9 mouse cellular contexts compared by ENCODE assay signal in the genomic region with DNA sequence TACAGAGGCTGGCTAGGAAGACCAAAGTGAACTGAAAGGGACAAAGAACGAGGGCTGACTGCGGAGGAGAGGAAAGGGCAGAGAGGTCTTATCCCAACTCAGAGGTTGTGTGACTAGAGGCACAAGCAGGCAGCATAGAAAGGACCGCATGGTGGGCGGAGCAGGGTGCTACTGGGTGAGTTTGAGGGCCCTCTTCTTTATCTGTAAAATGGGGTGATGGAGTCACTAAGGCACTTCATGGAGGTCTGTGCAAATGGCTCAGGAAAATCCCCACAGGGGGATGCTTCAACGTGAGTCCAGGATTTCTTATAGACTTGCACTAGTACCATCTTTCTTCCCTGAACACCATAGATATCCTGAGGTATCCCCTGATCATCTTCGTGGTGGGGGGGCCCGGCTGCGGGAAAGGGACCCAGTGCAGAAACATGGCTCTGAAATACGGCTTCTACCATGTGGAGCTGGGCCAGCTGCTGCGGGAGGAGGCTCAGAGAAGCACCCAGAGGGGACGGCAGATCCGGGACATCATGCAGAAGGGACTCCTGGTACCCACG. TPM values are rescaled to one million over a fixed set of nuclear protein-coding genes. Genes with fewer than 3 reads are reported as not detected.
DNase-seq lines count a peak whose midpoint lies in the region; ATAC-seq and TF ChIP-seq lines count a peak whose summit lies in the region.
"Had no signal": no experiment of that assay in that cellular context is flagged by ENCODE, and none has a peak within 500 bp of the region (broad histone marks: within the 10 kb centered on the region; RNA-seq: fewer than 3 reads in every experiment).

No protein-coding gene starts in this region.

- no peaks in the 10 kb centered on the region for H3K9me3 ChIP-seq in heart, postnatal 0 days (replicated peaks; ENCODE audit: control insufficient read depth, low read length)
- H3K9me3 ChIP-seq in hindbrain, embryonic 10.5 days, result no peaks in the 10 kb centered on the region
- H3K9me3 ChIP-seq in midbrain, embryonic 10.5 days (replicated peaks), result no peaks in the 10 kb centered on the region

- no peak for TF ChIP-seq CTCF in heart, postnatal 0 days (IDR thresholded peaks at IDR 0.05; ENCODE audit: low read depth)
- no peak for TF ChIP-seq CTCF in bone marrow macrophage, adult 2 months (IDR thresholded peaks at IDR 0.05; ENCODE audit: low read depth, low read length)

- H3K27ac ChIP-seq in heart, postnatal 0 days (ENCODE audit: low read depth), result peak overlapping the region; percentile 85; the same call in 1 of the 2 replicates
- no peak overlapping the region for H3K27ac ChIP-seq in bone marrow macrophage, adult 2 months (ENCODE audit: insufficient read depth, low read depth, low read length)
- peak overlapping the region; percentile 97 for H3K27ac ChIP-seq in hindbrain, embryonic 10.5 days
- H3K27ac ChIP-seq in midbrain, embryonic 10.5 days (replicated peaks), result peak overlapping the region; percentile 93

- H3K9ac ChIP-seq in heart, postnatal 0 days (replicated peaks; ENCODE audit: low read depth, low read length), result no peak overlapping the region

- peaks cover 12% of the 10 kb centered on the region for H3K36me3 ChIP-seq in heart, postnatal 0 days (replicated peaks; ENCODE audit: control insufficient read depth, insufficient read depth, low read length)
- peaks cover 23% of the 10 kb centered on the region for H3K36me3 ChIP-seq in hindbrain, embryonic 10.5 days
- H3K36me3 ChIP-seq in midbrain, embryonic 10.5 days, result peaks cover 22% of the 10 kb centered on the region

- TF ChIP-seq POLR2A in bone marrow macrophage, adult 2 months (IDR thresholded peaks at IDR 0.05; ENCODE audit: borderline replicate concordance, low read depth, low read length), result no peak

- H3K27me3 ChIP-seq in heart, postnatal 0 days (ENCODE audit: control insufficient read depth, insufficient read depth, low read length), result no peaks in the 10 kb centered on the region
- no peaks in the 10 kb centered on the region for H3K27me3 ChIP-seq in hindbrain, embryonic 10.5 days (ENCODE audit: insufficient read depth, poor library complexity, severe bottlenecking)
- H3K27me3 ChIP-seq in midbrain, embryonic 10.5 days (ENCODE audit: low read depth, poor library complexity, severe bottlenecking), result no peaks in the 10 kb centered on the region

- peaks cover 19% of the 10 kb centered on the region for H3K4me1 ChIP-seq in heart, postnatal 0 days (ENCODE audit: control insufficient read depth, insufficient read depth)
- peaks cover 15% of the 10 kb centered on the region for H3K4me1 ChIP-seq in bone marrow macrophage, adult 2 months (ENCODE audit: control insufficient read depth, insufficient read depth, low read length)
- H3K4me1 ChIP-seq in hindbrain, embryonic 10.5 days (replicated peaks), result peaks cover 23% of the 10 kb centered on the region
- H3K4me1 ChIP-seq in midbrain, embryonic 10.5 days, result peaks cover 24% of the 10 kb centered on the region

- DNase-seq in heart, postnatal 0 days (ENCODE audit: low spot score), result no peak
- DNase-seq in heart, adult 9 months (ENCODE audit: low spot score in 2 of 2), result no peak
- DNase-seq in hindbrain, embryonic 10.5 days (ENCODE audit: low spot score), result no peak
- no peak for DNase-seq in midbrain, embryonic 10.5 days (ENCODE audit: low spot score)
- no peak for DNase-seq in natural killer cell, adult 2 months (ENCODE audit: low spot score in 2 of 2)
- DNase-seq in urinary bladder, postnatal 36 days (ENCODE audit: low spot score in 2 of 2), result no peak
- DNase-seq in ovary, postnatal 10 days (ENCODE audit: low spot score), result no peak

- WGBS in heart, postnatal 0 days, result 73% methylated on average over 13 of the region's 13 CpGs
- 76% methylated on average over 13 of the region's 13 CpGs for WGBS in hindbrain, embryonic 10.5 days
- WGBS in midbrain, embryonic 10.5 days, result 75% methylated on average over 13 of the region's 13 CpGs

- no peak for TF ChIP-seq EP300 in heart, postnatal 0 days (IDR thresholded peaks at IDR 0.05; ENCODE audit: low read depth)

- ATAC-seq in heart, postnatal 0 days (ENCODE audit: insufficient read depth, low read depth), result no peak

- peak overlapping the region; percentile 84; the same call in 1 of the 2 replicates for H3K4me3 ChIP-seq in heart, postnatal 0 days (ENCODE audit: low read depth, low read length)
- H3K4me3 ChIP-seq in bone marrow macrophage, adult 2 months (ENCODE audit: insufficient read depth, low read length), result peak overlapping the region; percentile 82
- H3K4me3 ChIP-seq in hindbrain, embryonic 10.5 days, result peak overlapping the region; percentile 78
- H3K4me3 ChIP-seq in midbrain, embryonic 10.5 days, result peak overlapping the region; percentile 83

- peak overlapping the region; percentile 99 for H3K4me2 ChIP-seq in heart, postnatal 0 days (ENCODE audit: low read depth, low read length)

RNA-seq across cellular contexts. Expression of gene Gm17949, which starts 1.1 kb away (rescaled TPM):
- total RNA-seq in heart, postnatal 0 days (2014; rRNA removed; ENCODE audit: low replicate concordance), result not detected in 2 replicates
- 0.19 and 0.45 TPM in 2 replicates for polyA plus RNA-seq in heart, postnatal 0 days (2015; fragmentation: Nextera tagmentation; extraction: Ambion mirVana)
- not detected in 2 replicates for polyA plus RNA-seq in bone marrow macrophage, adult 2 months (2012; ENCODE audit: insufficient read depth, insufficient read length, missing spikeins)
- polyA plus RNA-seq in hindbrain, embryonic 10.5 days (2016; fragmentation: Nextera tagmentation; extraction: Ambion mirVana), result 0.41 and 0.43 TPM in 2 replicates
- 0.39 and 0.52 TPM in 2 replicates for polyA plus RNA-seq in midbrain, embryonic 10.5 days (2016; fragmentation: Nextera tagmentation; extraction: Ambion mirVana)

RNA-seq across cellular contexts. Expression of gene Gtf2f1, which starts 1.2 kb away (rescaled TPM):
- 20.7 and 22.9 TPM in 2 replicates for total RNA-seq in heart, postnatal 0 days (2014; rRNA removed; ENCODE audit: low replicate concordance)
- 30.4 and 31.9 TPM in 2 replicates for polyA plus RNA-seq in heart, postnatal 0 days (2015; fragmentation: Nextera tagmentation; extraction: Ambion mirVana)
- 57.7 and 61.5 TPM in 2 replicates for polyA plus RNA-seq in bone marrow macrophage, adult 2 months (2012; ENCODE audit: insufficient read depth, insufficient read length, missing spikeins)
- polyA plus RNA-seq in hindbrain, embryonic 10.5 days (2016; fragmentation: Nextera tagmentation; extraction: Ambion mirVana), result 71.0 and 78.3 TPM in 2 replicates
- polyA plus RNA-seq in midbrain, embryonic 10.5 days (2016; fragmentation: Nextera tagmentation; extraction: Ambion mirVana), result 81.2 and 83.3 TPM in 2 replicates

RNA-seq across cellular contexts. Expression of gene Pspn, which starts 12.5 kb away (rescaled TPM):
- not detected in 2 replicates for total RNA-seq in heart, postnatal 0 days (2014; rRNA removed; ENCODE audit: low replicate concordance)
- 0.27 TPM in 2 replicates for polyA plus RNA-seq in heart, postnatal 0 days (2015; fragmentation: Nextera tagmentation; extraction: Ambion mirVana)
- polyA plus RNA-seq in bone marrow macrophage, adult 2 months (2012; ENCODE audit: insufficient read depth, insufficient read length, missing spikeins), result not detected in 2 replicates
- not detected in 2 replicates for polyA plus RNA-seq in hindbrain, embryonic 10.5 days (2016; fragmentation: Nextera tagmentation; extraction: Ambion mirVana)
- 0.76 and 0.94 TPM in 2 replicates for polyA plus RNA-seq in midbrain, embryonic 10.5 days (2016; fragmentation: Nextera tagmentation; extraction: Ambion mirVana)
- polyA plus RNA-seq: gonadal fat pad, adult 2 months had no signal

RNA-seq across cellular contexts. Expression of gene Alkbh7, which starts 15.2 kb away (rescaled TPM):
- 85.1 and 96.2 TPM in 2 replicates for total RNA-seq in heart, postnatal 0 days (2014; rRNA removed; ENCODE audit: low replicate concordance)
- 83.8 and 89.1 TPM in 2 replicates for polyA plus RNA-seq in heart, postnatal 0 days (2015; fragmentation: Nextera tagmentation; extraction: Ambion mirVana)
- polyA plus RNA-seq in bone marrow macrophage, adult 2 months (2012; ENCODE audit: insufficient read depth, insufficient read length, missing spikeins), result 12.5 and 13.6 TPM in 2 replicates
- 35.5 TPM in 2 replicates for polyA plus RNA-seq in hindbrain, embryonic 10.5 days (2016; fragmentation: Nextera tagmentation; extraction: Ambion mirVana)
- polyA plus RNA-seq in midbrain, embryonic 10.5 days (2016; fragmentation: Nextera tagmentation; extraction: Ambion mirVana), result 40.2 and 41.3 TPM in 2 replicates

RNA-seq across cellular contexts. Expression of gene Khsrp, which starts 19.0 kb away (rescaled TPM):
- total RNA-seq in heart, postnatal 0 days (2014; rRNA removed; ENCODE audit: low replicate concordance), result 40.7 and 55.0 TPM in 2 replicates
- 16.0 and 18.2 TPM in 2 replicates for polyA plus RNA-seq in heart, postnatal 0 days (2015; fragmentation: Nextera tagmentation; extraction: Ambion mirVana)
- polyA plus RNA-seq in bone marrow macrophage, adult 2 months (2012; ENCODE audit: insufficient read depth, insufficient read length, missing spikeins), result 75.7 and 76.5 TPM in 2 replicates
- polyA plus RNA-seq in hindbrain, embryonic 10.5 days (2016; fragmentation: Nextera tagmentation; extraction: Ambion mirVana), result 51.1 and 52.0 TPM in 2 replicates
- 45.4 and 53.7 TPM in 2 replicates for polyA plus RNA-seq in midbrain, embryonic 10.5 days (2016; fragmentation: Nextera tagmentation; extraction: Ambion mirVana)
